Mouse (Mus musculus) cortical plate, adult 2 months (tissue): ENCODE results near the gene Ptpn14. TPM values are rescaled to one million over a fixed set of nuclear protein-coding genes. Genes with fewer than 3 reads are reported as not detected.

Experiments
- H3K27ac ChIP-seq: fragments of 200-500 bp; 2 replicates; pipeline ENCODE4 v1.5.1; 2012; ENCODE audit warnings: low read length, control low read depth, inconsistent platforms; ENCODE audit not compliant: insufficient read depth
- H3K4me1 ChIP-seq: fragments of 200-500 bp; 2 replicates; pipeline ENCODE4 v1.6.1; 2011; ENCODE audit warnings: low read length; ENCODE audit not compliant: control insufficient read depth, insufficient read depth
- H3K4me3 ChIP-seq: fragments of 200-500 bp; 2 replicates; pipeline ENCODE4 v1.5.1; 2011; ENCODE audit warnings: mild to moderate bottlenecking, low read length, control low read depth; ENCODE audit not compliant: insufficient read depth
- CTCF ChIP-seq: fragments of 200-500 bp; IDR thresholded peaks from 2 replicates; pipeline ENCODE4 v1.5.1; 2011; ENCODE audit warnings: mild to moderate bottlenecking, control low read depth, low read length; ENCODE audit not compliant: insufficient read depth; ENCODE audit errors: extremely low read depth
- POLR2A ChIP-seq: fragments of 200-500 bp; IDR thresholded peaks from 2 replicates; pipeline ENCODE4 v1.6.1; 2011; ENCODE audit warnings: mild to moderate bottlenecking, low read length, control low read depth; ENCODE audit not compliant: insufficient read depth; ENCODE audit errors: extremely low read depth
- polyA plus RNA-seq: library from polyadenylated mRNA; depleted of rRNA; stranded (reverse); fragments of >200 nt; gene quantifications from 2 replicates; pipeline ENCODE4 v1.2.3, GENCODE M21; 2012

The Ptpn14 gene
- polyA plus RNA-seq, 1 experiment: 2.5 TPM

- Histone ChIP-seq H3K4me3 (no peak overlapping the region), H3K27ac (no peak overlapping the region), H3K4me1 (0 out of 2 replicates have a peak, but pooled peaks cover 1% of the 10 kb centered on the region)
- no peak for TF ChIP-seq POLR2A
Measured at GRCm38 (mm10) chr1:189876162-189876561, 148.1 kb downstream of the Ptpn14 start.

- no peak for TF ChIP-seq POLR2A
- TF ChIP-seq CTCF: peak; percentile 17; the same call in 1 of the 2 replicates
- Histone ChIP-seq H3K4me1 (peaks cover 3% of the 10 kb centered on the region; the same call in 1 of the 2 replicates), H3K4me3 (no peak overlapping the region), H3K27ac (no peak overlapping the region)
Measured at GRCm38 (mm10) chr1:189879212-189879611, 151.1 kb downstream of the Ptpn14 start.

DNA sequence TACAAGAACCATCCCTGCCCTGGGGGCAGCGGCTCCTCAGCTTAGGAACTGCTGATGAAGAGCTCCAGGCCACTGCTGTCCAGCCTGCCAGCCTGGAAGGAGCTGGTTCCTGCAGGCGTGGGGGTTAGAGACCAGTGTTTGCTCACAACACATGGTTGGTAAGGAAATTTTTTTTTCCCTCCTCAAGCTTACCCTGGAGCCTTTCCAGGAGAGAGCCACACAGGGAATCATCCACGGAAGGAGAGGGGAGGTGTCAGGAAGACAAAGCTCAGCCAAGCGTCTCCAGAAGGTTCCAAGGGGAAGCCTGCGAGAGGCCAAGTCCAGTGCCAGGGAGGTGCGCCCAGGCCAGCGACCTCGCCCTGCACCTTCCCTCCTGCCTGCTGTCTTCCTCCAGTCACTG, 151.9 kb downstream of the Ptpn14 start:
- no peak for TF ChIP-seq POLR2A
- no peak for TF ChIP-seq CTCF
- peaks cover 3% of the 10 kb centered on the region; the same call in 1 of the 2 replicates for H3K4me1 ChIP-seq
- H3K4me3 ChIP-seq: no peak overlapping the region
- H3K27ac ChIP-seq: no peak overlapping the region

- Histone ChIP-seq H3K4me3 (no peak overlapping the region), H3K27ac (no peak overlapping the region), H3K4me1 (peaks cover 3% of the 10 kb centered on the region; the same call in 1 of the 2 replicates)
- no peak for TF ChIP-seq CTCF
- TF ChIP-seq POLR2A: no peak
Measured at GRCm38 (mm10) chr1:189880745-189881144, 152.7 kb downstream of the Ptpn14 start.

DNA sequence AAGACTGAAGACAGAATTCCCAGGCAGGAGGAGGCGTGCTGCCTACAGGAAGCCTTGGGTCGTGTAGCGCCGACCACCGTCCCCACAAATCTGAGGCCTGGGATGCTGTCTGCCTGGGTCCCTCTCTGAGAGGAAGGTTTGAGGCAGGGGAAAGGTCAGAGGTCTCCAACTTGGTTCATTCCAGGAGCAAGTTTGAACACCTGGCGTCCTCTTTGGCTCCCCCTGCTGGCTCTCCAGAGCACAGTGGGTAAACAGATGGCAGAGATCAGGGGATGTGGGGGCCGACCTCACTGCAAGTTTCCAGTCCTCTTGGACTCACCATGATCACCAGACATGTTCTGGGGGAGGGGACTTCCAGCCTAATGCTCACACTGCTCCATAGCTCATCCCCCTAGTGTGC, 154.8 kb downstream of the Ptpn14 start:
- Histone ChIP-seq H3K27ac (no peak overlapping the region), H3K4me3 (no peak overlapping the region), H3K4me1 (peaks cover 3% of the 10 kb centered on the region; the same call in 1 of the 2 replicates)
- no peak for TF ChIP-seq POLR2A
- TF ChIP-seq CTCF: peak; percentile 48; the same call in 1 of the 2 replicates

- peak; percentile 55 for TF ChIP-seq CTCF
- no peak for TF ChIP-seq POLR2A
- Histone ChIP-seq H3K4me3 (no peak overlapping the region), H3K4me1 (peaks cover 3% of the 10 kb centered on the region; the same call in 1 of the 2 replicates), H3K27ac (no peak overlapping the region)
Measured at GRCm38 (mm10) chr1:189883531-189884170, 155.6 kb downstream of the Ptpn14 start.

DNA sequence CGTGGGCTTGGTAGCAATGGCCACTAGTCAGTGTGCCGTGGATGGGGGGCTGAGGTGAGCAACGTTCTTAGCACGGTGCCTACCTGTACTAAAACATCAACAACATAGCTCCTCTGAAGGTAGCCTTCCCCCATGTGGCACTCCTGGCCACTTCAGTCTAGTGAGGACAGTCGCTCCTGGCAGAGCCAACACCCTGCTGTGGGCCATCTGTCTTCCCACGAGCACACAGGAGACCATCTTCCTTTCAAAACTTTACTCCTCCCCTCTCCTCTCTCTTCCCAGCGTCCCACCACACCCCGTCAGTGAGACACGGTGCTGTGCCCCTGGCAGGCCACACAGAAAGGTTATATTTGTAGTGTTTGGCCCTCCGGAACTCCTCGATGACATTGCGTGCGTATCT, 156.9 kb downstream of the Ptpn14 start:
- TF ChIP-seq CTCF: no peak

GRCm38 (mm10) chr1:189885975-189886374, 157.9 kb downstream of the Ptpn14 start:
- H3K4me3 ChIP-seq: no peak overlapping the region
- peaks cover 1% of the 10 kb centered on the region; the same call in 1 of the 2 replicates for H3K4me1 ChIP-seq
- no peak overlapping the region for H3K27ac ChIP-seq
- no peak for TF ChIP-seq CTCF

More for the DNA sequence above, 156.9 kb downstream of the Ptpn14 start:
- Histone ChIP-seq H3K4me3 (no peak overlapping the region), H3K27ac (no peak overlapping the region), H3K4me1 (peaks cover 3% of the 10 kb centered on the region; the same call in 1 of the 2 replicates)

DNA sequence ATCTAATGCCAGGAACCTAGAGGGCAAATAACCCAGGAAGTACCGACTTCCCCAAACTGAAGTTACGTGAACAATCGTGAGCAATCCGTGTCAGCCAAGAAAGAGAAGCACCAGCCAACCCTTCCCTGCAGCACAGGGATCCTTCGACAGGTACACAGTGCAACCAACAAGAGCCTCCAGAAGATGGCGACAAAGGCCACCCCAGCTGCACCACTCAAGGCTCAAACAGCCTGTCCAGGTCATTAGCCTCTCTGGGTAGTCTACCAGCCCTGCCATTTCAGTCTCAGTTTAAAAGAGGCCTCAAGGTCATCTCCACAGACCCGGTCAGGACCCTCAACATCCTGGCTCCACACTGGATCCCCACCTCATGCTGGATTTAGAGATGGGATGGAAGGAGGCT, 159.4 kb downstream of the Ptpn14 start:
- Histone ChIP-seq H3K4me3 (no peak overlapping the region), H3K4me1 (peaks cover 1% of the 10 kb centered on the region; the same call in 1 of the 2 replicates), H3K27ac (no peak overlapping the region)
- TF ChIP-seq POLR2A (no peak), CTCF (peak; percentile 85)

GRCm38 (mm10) chr1:189888749-189889148, 160.7 kb downstream of the Ptpn14 start:
- no peak for TF ChIP-seq POLR2A
- TF ChIP-seq CTCF: no peak
- no peak overlapping the region for H3K4me3 ChIP-seq
- no peaks in the 10 kb centered on the region for H3K4me1 ChIP-seq
- no peak overlapping the region for H3K27ac ChIP-seq
